Mouse (Mus musculus) E14TG2a.4 (cell line): ENCODE data around the gene Gadl1.

Source experiments
- H3K27me3 ChIP-seq: 2 replicates; pipeline ENCODE4 v1.6.1; 2014; ENCODE audit warnings: low read length, control low read depth; ENCODE audit not compliant: insufficient read depth
- H3K36me3 ChIP-seq: 2 replicates; pipeline ENCODE4 v1.6.1; 2014; ENCODE audit warnings: low read length, control low read depth; ENCODE audit not compliant: insufficient read depth
- H3K4me1 ChIP-seq: replicated peaks from 2 replicates; pipeline ENCODE4 v1.6.1; 2014; ENCODE audit warnings: low read depth, low read length, control low read depth
- H3K4me3 ChIP-seq: replicated peaks from 2 replicates; pipeline ENCODE4 v1.5.1; 2014; ENCODE audit warnings: mild to moderate bottlenecking, low read length
- H3K9me3 ChIP-seq: 2 replicates; pipeline ENCODE4 v1.6.1; 2014; ENCODE audit warnings: low read length, control low read depth
- CTCF ChIP-seq: conservative IDR thresholded peaks from 2 replicates; pipeline ENCODE4 v1.5.1; 2014; ENCODE audit warnings: low read length
- NANOG ChIP-seq: IDR thresholded peaks from 2 replicates; pipeline ENCODE4 v1.6.1; 2014; ENCODE audit warnings: borderline replicate concordance, low read length, mixed read lengths
- POU5F1 ChIP-seq: IDR thresholded peaks from 2 replicates; pipeline ENCODE4 v1.6.1; 2014; ENCODE audit warnings: low read length, borderline replicate concordance

Gadl1 gene

DNA sequence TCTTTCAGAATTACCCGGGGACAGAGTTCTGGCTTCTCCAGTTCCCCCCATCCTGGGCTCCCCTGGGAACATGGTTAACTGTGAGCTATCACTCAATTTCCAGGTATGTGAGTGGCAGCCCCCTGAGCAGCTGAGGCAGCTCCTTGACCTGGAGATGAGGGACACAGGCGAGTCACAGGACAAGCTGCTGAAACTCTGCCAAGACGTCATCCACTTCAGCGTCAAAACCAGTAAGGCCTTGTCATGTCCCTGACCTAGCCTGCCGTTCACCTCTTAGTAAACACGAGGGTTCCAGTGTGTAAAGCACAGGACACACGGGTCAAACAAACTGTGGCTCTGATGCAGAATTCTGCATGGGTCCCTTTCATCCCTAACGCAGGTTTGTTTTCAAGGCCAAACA, 31.9 kb downstream of the Gadl1 start:
- Histone ChIP-seq H3K9me3 (0 out of 2 replicates have a peak, but pooled peaks cover 6% of the 10 kb centered on the region), H3K27me3 (peaks cover 18% of the 10 kb centered on the region; the same call in 1 of the 2 replicates), H3K36me3 (no peaks in the 10 kb centered on the region), H3K4me1 (no peaks in the 10 kb centered on the region), H3K4me3 (no peak overlapping the region)
- no peak for TF ChIP-seq NANOG
- TF ChIP-seq CTCF: no peak
- no peak for TF ChIP-seq POU5F1

DNA sequence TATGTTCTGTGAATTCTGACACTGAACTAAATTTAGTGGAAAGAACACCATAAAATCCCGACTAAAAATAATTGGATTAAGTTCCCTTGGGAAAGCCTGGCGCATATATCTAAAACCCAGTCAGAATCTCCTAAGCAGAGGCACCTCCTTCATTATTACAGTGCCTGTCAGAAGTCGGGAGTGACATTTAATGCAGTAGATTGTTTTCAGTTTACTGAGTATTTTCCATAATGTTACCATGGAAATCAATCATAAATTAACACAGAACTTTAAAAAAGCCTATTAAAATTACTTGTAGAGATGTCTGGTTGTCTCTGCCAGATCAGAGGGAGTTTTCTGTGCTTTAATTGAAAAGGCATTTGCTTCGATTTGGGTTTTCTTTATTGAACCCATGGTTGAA, 33.2 kb downstream of the Gadl1 start:
- TF ChIP-seq CTCF (no peak), NANOG (no peak), POU5F1 (no peak)
- no peak overlapping the region for H3K4me3 ChIP-seq
- H3K9me3 ChIP-seq: 0 out of 2 replicates have a peak, but pooled peaks cover 6% of the 10 kb centered on the region
- no peaks in the 10 kb centered on the region for H3K36me3 ChIP-seq
- peaks cover 14% of the 10 kb centered on the region; the same call in 1 of the 2 replicates for H3K27me3 ChIP-seq
- H3K4me1 ChIP-seq: no peaks in the 10 kb centered on the region

GRCm38 (mm10) chr9:115942989-115943388, 33.7 kb downstream of the Gadl1 start:
- Histone ChIP-seq H3K36me3 (no peaks in the 10 kb centered on the region), H3K27me3 (peaks cover 14% of the 10 kb centered on the region; the same call in 1 of the 2 replicates), H3K9me3 (0 out of 2 replicates have a peak, but pooled peaks cover 6% of the 10 kb centered on the region), H3K4me1 (no peaks in the 10 kb centered on the region), H3K4me3 (no peak overlapping the region)
- no peak for TF ChIP-seq NANOG
- no peak for TF ChIP-seq POU5F1

- 0 out of 2 replicates have a peak, but pooled peaks cover 6% of the 10 kb centered on the region for H3K9me3 ChIP-seq
- H3K4me1 ChIP-seq: no peaks in the 10 kb centered on the region
- H3K27me3 ChIP-seq: peaks cover 14% of the 10 kb centered on the region; the same call in 1 of the 2 replicates
- H3K36me3 ChIP-seq: no peaks in the 10 kb centered on the region
- TF ChIP-seq NANOG (no peak), CTCF (no peak), POU5F1 (no peak)
- no peak overlapping the region for H3K4me3 ChIP-seq
Measured at GRCm38 (mm10) chr9:115943577-115944320, 34.5 kb downstream of the Gadl1 start.

- Histone ChIP-seq H3K9me3 (0 out of 2 replicates have a peak, but pooled peaks cover 3% of the 10 kb centered on the region), H3K4me3 (no peak overlapping the region), H3K36me3 (no peaks in the 10 kb centered on the region), H3K27me3 (peaks cover 5% of the 10 kb centered on the region), H3K4me1 (no peaks in the 10 kb centered on the region)
- TF ChIP-seq NANOG: no peak
- no peak for TF ChIP-seq CTCF
- TF ChIP-seq POU5F1: no peak
Measured at GRCm38 (mm10) chr9:115965056-115965455, 55.8 kb downstream of the Gadl1 start.

DNA sequence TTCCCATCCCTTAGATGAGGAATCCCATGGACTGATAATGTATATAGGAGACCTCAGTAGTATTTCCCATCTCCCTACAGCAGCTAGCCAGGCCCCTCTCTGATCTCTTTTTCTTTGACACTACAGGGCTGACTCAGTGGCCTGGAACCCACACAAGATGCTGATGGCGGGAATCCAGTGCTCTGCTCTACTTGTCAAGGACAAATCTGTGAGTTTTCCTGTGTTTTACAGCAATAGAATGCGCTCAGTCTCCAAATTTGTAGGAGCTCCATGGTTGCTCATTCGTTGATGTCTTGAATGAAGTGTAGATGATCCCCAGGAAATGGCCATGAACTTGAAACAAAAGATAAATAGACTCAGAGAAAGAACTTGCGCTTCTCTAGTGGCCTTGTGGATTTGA, 56.9 kb downstream of the Gadl1 start:
- TF ChIP-seq CTCF (no peak), NANOG (no peak), POU5F1 (no peak)
- peaks cover 4% of the 10 kb centered on the region for H3K27me3 ChIP-seq
- H3K4me3 ChIP-seq: no peak overlapping the region
- no peaks in the 10 kb centered on the region for H3K36me3 ChIP-seq
- H3K9me3 ChIP-seq: 0 out of 2 replicates have a peak, but pooled peaks cover 3% of the 10 kb centered on the region
- no peaks in the 10 kb centered on the region for H3K4me1 ChIP-seq

- no peak for TF ChIP-seq CTCF
- no peak for TF ChIP-seq NANOG
- TF ChIP-seq POU5F1: no peak
- no peaks in the 10 kb centered on the region for H3K4me1 ChIP-seq
- no peaks in the 10 kb centered on the region for H3K27me3 ChIP-seq
- H3K9me3 ChIP-seq: 0 out of 2 replicates have a peak, but pooled peaks cover 3% of the 10 kb centered on the region
- H3K4me3 ChIP-seq: no peak overlapping the region
- no peaks in the 10 kb centered on the region for H3K36me3 ChIP-seq
Measured at GRCm38 (mm10) chr9:115966746-115967145, 57.5 kb downstream of the Gadl1 start.

- Histone ChIP-seq H3K27me3 (peaks cover 7% of the 10 kb centered on the region; the same call in 1 of the 2 replicates), H3K4me3 (no peak overlapping the region), H3K36me3 (no peaks in the 10 kb centered on the region), H3K4me1 (no peaks in the 10 kb centered on the region), H3K9me3 (0 out of 2 replicates have a peak, but pooled peaks cover 3% of the 10 kb centered on the region)
- TF ChIP-seq NANOG (no peak), POU5F1 (no peak), CTCF (no peak)
Measured at GRCm38 (mm10) chr9:115967638-115968037, 58.4 kb downstream of the Gadl1 start.
